Mouse (Mus musculus): Measurements from ENCODE around the gene Henmt1.

- TF ChIP-seq POLR2AphosphoS2 (IDR thresholded peaks at IDR 0.05; ENCODE audit: insufficient read length, low read depth) (no peak), POLR2A (IDR thresholded peaks at IDR 0.05; ENCODE audit: insufficient read length, low read depth) (no peak), MYOD1 (IDR thresholded peaks at IDR 0.05; ENCODE audit: control insufficient read depth in 1 of 3, insufficient read length in 2 of 3, low read depth in 2 of 3) (no peak), E2F4 (IDR thresholded peaks at IDR 0.05; ENCODE audit: insufficient read depth) (no peak), MYOG (IDR thresholded peaks at IDR 0.05; ENCODE audit: control insufficient read depth in 1 of 3, insufficient read depth in 1 of 3, insufficient read length in 2 of 3, low read depth in 2 of 3) (no peak)
Measured at GRCm38 (mm10) chr3:108900147-108900546, 39.5 kb upstream of the Henmt1 start.

Data from myocyte (in vitro differentiated cells).